Mouse (Mus musculus) intestine, postnatal 0 days (tissue): Measurements from ENCODE around the gene 2310079G19Rik. TPM values are rescaled to one million over a fixed set of nuclear protein-coding genes. Genes with fewer than 3 reads are reported as not detected.

Experiments used
- ATAC-seq: fragments of 200-750 bp; cut with Nextera tagmentation; 2 replicates; pipeline ENCODE4 v1.8.0; 2017; ENCODE audit warnings: mild to moderate bottlenecking, moderate TSS enrichment, moderate library complexity
- H3K27ac ChIP-seq: fragments of 300-500 bp; sonication (generic); 2 replicates; pipeline ENCODE4 v1.5.1; 2014; ENCODE audit warnings: mild to moderate bottlenecking, low read depth, low read length, moderate library complexity
- H3K27me3 ChIP-seq: fragments of 300-500 bp; sonication (generic); replicated peaks from 2 replicates; pipeline ENCODE4 v1.6.1; 2014; ENCODE audit warnings: low read length, mixed read lengths; ENCODE audit not compliant: control insufficient read depth, insufficient read depth
- H3K36me3 ChIP-seq: fragments of 300-500 bp; sonication (generic); 2 replicates; pipeline ENCODE4 v1.6.1; 2014; ENCODE audit warnings: mild to moderate bottlenecking, moderate library complexity; ENCODE audit not compliant: control insufficient read depth, insufficient read depth
- H3K4me1 ChIP-seq: fragments of 300-500 bp; sonication (generic); replicated peaks from 2 replicates; pipeline ENCODE4 v1.6.1; 2014; ENCODE audit warnings: antibody characterized with exemption, low read length, mixed read lengths; ENCODE audit not compliant: control insufficient read depth, insufficient read depth
- H3K4me2 ChIP-seq: fragments of 300-500 bp; sonication (generic); replicated peaks from 2 replicates; pipeline ENCODE4 v1.6.1; 2014; ENCODE audit warnings: low read depth, mild to moderate bottlenecking, moderate library complexity
- H3K4me3 ChIP-seq: fragments of 300-500 bp; sonication (generic); 2 replicates; pipeline ENCODE4 v1.5.1; 2014; ENCODE audit warnings: low read depth, low read length
- H3K9ac ChIP-seq: fragments of 300-500 bp; sonication (generic); 2 replicates; pipeline ENCODE4 v1.6.1; 2014; ENCODE audit warnings: mild to moderate bottlenecking, low read depth, low read length
- H3K9me3 ChIP-seq: fragments of 300-500 bp; sonication (generic); 2 replicates; pipeline ENCODE4 v1.6.1; 2016; ENCODE audit warnings: mixed run types; ENCODE audit not compliant: control insufficient read depth
- CTCF ChIP-seq: sonication (generic); IDR thresholded peaks from 2 replicates; pipeline ENCODE4 v1.5.1; 2016; ENCODE audit warnings: low read depth, mild to moderate bottlenecking, control low read depth, antibody characterized with exemption, moderate library complexity
- WGBS: fragments of 180-500 bp; shearing (Covaris S2); extraction: QIAGEN DNeasy Blood & Tissue Kit; methylation state at CpG from one replicate; pipeline ENCODE4 v1.1.7; 2014; 5-methylcytosine and 5-hydroxymethylcytosine counted together
- polyA plus RNA-seq: library from polyadenylated mRNA; unstranded; fragments of >200 nt; fragmentation: Nextera tagmentation; extraction: Ambion mirVana; gene quantifications from 2 replicates; pipeline ENCODE4 v1.2.1, GENCODE M21; 2015

The 2310079G19Rik gene
- polyA plus RNA-seq, result not detected in 2 replicates

- Histone ChIP-seq H3K9me3 (no peaks in the 10 kb centered on the region), H3K36me3 (no peaks in the 10 kb centered on the region), H3K27me3 (no peaks in the 10 kb centered on the region), H3K27ac (no peak within 1 kb of the TSS), H3K4me3 (no peak within 1 kb of the TSS), H3K4me1 (no peaks in the 10 kb centered on the region; the same call in 1 of the 2 replicates), H3K9ac (no peak within 1 kb of the TSS), H3K4me2 (no peak within 1 kb of the TSS)
- 96% methylated on average over 4 of the region's 4 CpGs for WGBS
- ATAC-seq, result no peak
- TF ChIP-seq CTCF, result no peak
Measured at GRCm38 (mm10) chr16:88627566-88627965, at the start of gene 2310079G19Rik. 2310079G19Rik (minus strand) TSS chr16:88627666.

GRCm38 (mm10) chr16:88671571-88671970 lies 44.1 kb upstream of the 2310079G19Rik start, which contains the start of gene Krtap27-1:
Krtap27-1 (minus strand) TSS chr16:88671671.
- no peaks in the 10 kb centered on the region for H3K4me1 ChIP-seq
- no peaks in the 10 kb centered on the region for H3K9me3 ChIP-seq
- no peak within 1 kb of the TSS for H3K27ac ChIP-seq
- H3K4me2 ChIP-seq, result no peak within 1 kb of the TSS
- H3K4me3 ChIP-seq, result no peak within 1 kb of the TSS
- H3K36me3 ChIP-seq, result no peaks in the 10 kb centered on the region
- no peak within 1 kb of the TSS for H3K9ac ChIP-seq
- H3K27me3 ChIP-seq, result no peaks in the 10 kb centered on the region
- ATAC-seq, result no peak
- TF ChIP-seq CTCF, result no peak
- WGBS, result 90% methylated on average over 4 of the region's 4 CpGs

- Histone ChIP-seq H3K36me3 (no peaks in the 10 kb centered on the region), H3K4me1 (no peaks in the 10 kb centered on the region), H3K27me3 (no peaks in the 10 kb centered on the region), H3K4me2 (no peak overlapping the region), H3K9ac (no peak overlapping the region), H3K9me3 (no peaks in the 10 kb centered on the region), H3K4me3 (no peak overlapping the region), H3K27ac (no peak overlapping the region)
- 68% methylated on average over 1 of the region's 1 CpGs for WGBS
- peak; percentile 83 for TF ChIP-seq CTCF
- ATAC-seq, result peak; percentile 54; the same call in 1 of the 2 replicates
Measured at GRCm38 (mm10) chr16:88657426-88657825, 30.0 kb upstream of the 2310079G19Rik start.

- Histone ChIP-seq H3K4me2 (no peak overlapping the region), H3K9ac (no peak overlapping the region), H3K27me3 (no peaks in the 10 kb centered on the region), H3K4me3 (no peak overlapping the region), H3K9me3 (no peaks in the 10 kb centered on the region), H3K4me1 (0 out of 2 replicates have a peak, but pooled peaks cover 2% of the 10 kb centered on the region), H3K36me3 (no peaks in the 10 kb centered on the region), H3K27ac (no peak overlapping the region)
- peak; percentile 73 for ATAC-seq
- no peak for TF ChIP-seq CTCF
- 31% methylated on average over 2 of the region's 2 CpGs for WGBS
Measured at GRCm38 (mm10) chr16:88651952-88652351, 24.5 kb upstream of the 2310079G19Rik start.

GRCm38 (mm10) chr16:88651082-88651481 lies 23.6 kb upstream of the 2310079G19Rik start:
- Histone ChIP-seq H3K9me3 (no peaks in the 10 kb centered on the region), H3K36me3 (no peaks in the 10 kb centered on the region), H3K4me1 (0 out of 2 replicates have a peak, but pooled peaks cover 2% of the 10 kb centered on the region), H3K27ac (no peak overlapping the region), H3K4me3 (no peak overlapping the region), H3K9ac (no peak overlapping the region), H3K27me3 (no peaks in the 10 kb centered on the region), H3K4me2 (no peak overlapping the region)
- no peak for TF ChIP-seq CTCF
- 23% methylated on average over 1 of the region's 1 CpGs for WGBS
- ATAC-seq, result peak; percentile 72

GRCm38 (mm10) chr16:88647358-88647846 lies 19.9 kb upstream of the 2310079G19Rik start, which contains the start of gene Krtap26-1:
Krtap26-1 (minus strand) TSS chr16:88647796.
- 85% methylated on average over 10 of the region's 10 CpGs for WGBS
- Histone ChIP-seq H3K9ac (no peak within 1 kb of the TSS), H3K9me3 (no peaks in the 10 kb centered on the region), H3K27me3 (no peaks in the 10 kb centered on the region), H3K4me1 (0 out of 2 replicates have a peak, but pooled peaks cover 2% of the 10 kb centered on the region), H3K4me2 (peak within 1 kb of the TSS; percentile 32), H3K36me3 (no peaks in the 10 kb centered on the region), H3K4me3 (no peak within 1 kb of the TSS), H3K27ac (peak within 1 kb of the TSS; percentile 68)
- TF ChIP-seq CTCF, result no peak
- ATAC-seq, result no peak
